Mouse (Mus musculus) cerebellum, postnatal 36 days (tissue): ENCODE results near the gene Tmem230.
"Not testable (repeated sequence)": the region's sequence is repeated elsewhere in the genome, so short reads cannot be mapped to it uniquely, and the experiment has no call there.

Experiments
- DNase-seq, 2 experiments: peaks; one replicate each; pipeline ENCODE4 v3.0.0; 2021 to 2022; ENCODE audit warnings: mixed read lengths in 2 of 2

Gene Tmem230

DNA sequence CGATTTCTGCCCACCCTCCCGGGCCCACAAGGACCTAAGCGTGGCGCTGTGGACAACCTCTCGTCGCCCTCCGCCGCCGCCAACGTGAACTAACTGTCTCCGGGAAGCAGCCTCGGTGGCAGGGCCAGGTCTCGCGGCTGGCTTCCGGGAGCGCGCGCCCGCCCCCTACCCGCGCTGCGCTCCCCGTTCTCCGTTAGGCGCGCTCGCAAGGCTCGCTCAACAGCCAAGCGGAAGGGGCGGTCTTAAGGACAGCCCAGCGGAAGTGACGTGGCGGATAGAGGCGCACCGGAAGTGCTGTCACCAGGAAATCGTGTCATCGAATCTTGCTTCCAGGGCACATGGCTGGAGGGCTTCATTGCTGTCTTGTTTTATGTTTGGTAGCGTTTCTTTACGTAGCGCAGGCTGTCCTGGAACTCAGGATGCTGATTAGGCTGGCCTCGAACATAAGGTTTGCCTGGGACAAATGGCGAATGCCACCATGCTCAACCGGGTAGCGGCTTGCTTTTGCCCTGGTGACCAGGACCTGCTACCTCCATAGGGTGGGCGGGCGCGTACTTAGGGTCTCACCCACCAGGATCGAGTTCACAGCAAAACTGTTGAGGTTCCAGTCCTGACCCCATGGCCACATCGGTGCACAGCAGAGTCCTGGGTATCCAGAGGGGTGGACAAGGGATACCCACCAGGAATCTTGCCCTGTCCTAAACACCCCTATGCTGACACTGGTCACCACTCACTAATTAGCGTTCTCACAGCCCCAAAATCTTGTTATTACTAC is at the start of gene Tmem230:
Gene Tmem230, minus strand, starts transcription at position 269 of the 775 bp plus-strand sequence.
- peak; percentile 91 to 93 for DNase-seq

- DNase-seq: no peak
These were observed 46.3 kb upstream of the Tmem230 start for GRCm38 (mm10) chr2:132293694-132294450.

- peak; percentile 45 to 64 for DNase-seq
These were observed 44.5 kb upstream of the Tmem230 start for GRCm38 (mm10) chr2:132292083-132292482.

DNA sequence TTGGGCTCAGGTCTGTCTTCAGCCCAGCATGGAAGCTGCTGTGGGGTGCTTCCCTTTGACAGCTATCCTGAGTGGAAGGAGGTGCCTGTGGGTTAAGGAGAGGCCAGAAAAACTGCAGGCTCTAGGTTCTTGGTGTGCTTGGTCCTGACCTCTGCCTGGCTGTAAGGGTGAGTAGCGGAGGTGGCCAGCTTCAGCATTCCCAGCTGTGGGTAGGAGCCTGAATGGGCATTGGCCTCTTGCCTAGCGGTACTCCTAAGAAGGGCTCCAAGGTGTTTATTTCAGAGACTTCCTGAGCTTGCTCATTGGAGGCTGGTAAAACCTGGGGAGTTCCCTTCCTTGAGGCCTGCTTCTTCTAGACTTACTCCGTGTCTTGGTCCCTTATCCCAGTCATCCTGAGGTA is 43.7 kb upstream of the Tmem230 start:
- DNase-seq: no peak

DNA sequence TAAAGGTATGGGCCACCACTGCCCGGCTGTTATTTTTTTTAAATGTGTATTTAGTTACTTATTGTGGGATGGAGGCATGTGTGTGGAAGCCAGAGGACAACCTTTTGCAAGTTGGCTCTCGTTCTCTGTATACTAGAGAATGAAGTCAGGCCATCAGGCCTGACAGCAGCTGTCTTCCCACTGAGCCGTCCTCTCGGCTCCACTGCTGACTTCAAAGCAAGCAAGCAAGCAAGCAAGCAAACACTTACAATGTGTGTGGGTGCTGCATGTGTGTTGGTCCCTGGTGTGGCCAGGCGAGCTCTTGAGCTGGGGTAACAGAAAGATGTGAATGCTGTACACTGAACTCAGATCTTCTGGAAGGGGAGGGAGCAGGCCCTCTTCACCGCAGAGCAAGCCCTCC is 43.2 kb upstream of the Tmem230 start:
- DNase-seq: no peak

- not testable (repeated sequence) for DNase-seq
These were observed 41.6 kb upstream of the Tmem230 start for GRCm38 (mm10) chr2:132289213-132289612.

DNA sequence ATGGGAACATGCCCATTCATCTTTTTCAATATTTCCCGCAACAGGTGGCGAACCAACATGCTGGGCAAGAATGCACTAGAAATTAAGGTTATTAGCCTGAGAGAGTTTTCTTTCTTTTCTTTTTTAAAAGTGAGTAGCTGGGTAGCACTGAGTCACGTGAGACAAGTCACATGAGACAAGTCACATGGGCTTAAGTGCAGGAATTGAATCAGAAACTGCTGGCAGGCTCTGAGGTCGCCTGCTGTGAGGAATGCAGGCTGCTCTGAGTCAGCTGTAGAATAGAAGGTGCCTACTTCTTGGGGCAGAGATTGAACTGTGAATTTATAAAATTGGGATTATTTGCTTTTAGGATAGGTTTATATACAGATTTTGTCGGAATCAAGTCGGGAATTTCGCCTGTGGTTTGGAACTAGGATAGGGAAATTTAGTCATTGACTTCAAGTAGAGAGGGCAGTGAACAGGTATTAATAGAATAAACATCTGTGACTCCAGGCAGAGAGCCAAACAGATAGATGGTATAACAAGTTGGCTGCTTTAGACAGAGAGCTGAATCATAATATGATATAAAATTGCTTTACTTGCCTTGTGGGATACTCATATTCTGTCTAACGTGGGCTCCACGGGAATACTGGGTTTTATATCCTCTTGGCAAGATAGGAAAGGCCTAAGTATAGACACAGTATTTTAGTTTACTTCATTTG is 38.9 kb upstream of the Tmem230 start:
- DNase-seq: peak; percentile 74 to 78

DNA sequence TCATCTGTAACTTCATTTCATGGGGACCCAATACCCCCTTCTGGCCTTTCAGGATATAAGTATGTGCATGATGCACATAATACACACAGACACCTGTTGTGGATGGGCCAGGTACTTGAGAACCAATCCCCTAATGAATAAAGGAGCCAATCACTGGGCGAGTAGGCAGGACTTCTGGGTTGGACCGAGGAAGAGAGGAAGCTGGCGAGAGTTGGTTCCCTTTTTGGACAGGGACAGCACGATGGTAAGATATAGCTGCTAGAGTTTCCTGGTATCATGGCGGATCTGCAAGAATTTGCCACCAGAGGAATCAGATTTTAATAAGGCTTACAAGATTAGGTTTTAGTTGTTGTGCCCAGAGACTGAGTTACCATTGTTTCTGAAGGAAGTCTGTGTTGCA is 38.1 kb upstream of the Tmem230 start:
- DNase-seq: not testable (repeated sequence)

- DNase-seq: no peak
These were observed 37.0 kb upstream of the Tmem230 start for GRCm38 (mm10) chr2:132284492-132285139.

DNA sequence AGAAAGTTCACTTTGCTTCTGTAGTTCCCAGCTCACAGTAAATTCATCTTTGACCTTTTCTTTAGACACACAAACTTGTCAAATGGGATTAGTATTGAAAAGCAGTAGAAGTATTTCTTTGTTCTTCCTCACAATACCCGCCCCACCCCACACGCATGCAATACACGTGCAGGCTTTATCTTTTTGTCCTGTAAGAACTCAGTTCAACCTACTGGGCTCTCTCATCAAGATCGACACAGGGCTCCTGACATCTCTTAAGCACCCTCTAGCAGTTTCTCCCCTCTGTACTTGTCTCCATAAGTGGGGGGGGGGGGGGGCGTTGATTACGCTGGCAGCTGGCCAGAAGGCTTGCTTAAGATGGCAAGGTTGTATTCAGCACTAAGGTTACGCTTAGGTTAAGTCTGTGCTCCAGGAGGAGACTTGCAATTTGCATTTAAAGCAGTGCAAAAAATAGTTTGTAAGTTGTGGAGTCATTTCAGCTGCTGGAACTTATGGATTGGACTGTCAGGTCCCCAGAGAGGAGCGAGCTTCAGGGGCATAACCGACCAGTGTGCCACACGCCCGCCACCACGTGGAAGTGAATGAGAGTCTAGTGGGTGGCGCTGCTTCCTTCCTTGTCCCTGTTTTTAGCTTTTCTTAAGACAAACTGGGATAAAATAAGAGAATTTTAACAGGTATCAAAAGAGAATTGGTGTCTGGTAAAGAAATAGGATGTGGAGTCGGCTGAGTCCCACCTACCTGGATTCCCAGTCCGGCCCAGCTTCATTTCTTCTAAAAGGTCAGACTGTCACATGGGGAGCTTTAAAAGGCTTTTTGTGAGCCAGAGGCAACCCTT is 35.8 kb upstream of the Tmem230 start:
- no peak for DNase-seq

DNA sequence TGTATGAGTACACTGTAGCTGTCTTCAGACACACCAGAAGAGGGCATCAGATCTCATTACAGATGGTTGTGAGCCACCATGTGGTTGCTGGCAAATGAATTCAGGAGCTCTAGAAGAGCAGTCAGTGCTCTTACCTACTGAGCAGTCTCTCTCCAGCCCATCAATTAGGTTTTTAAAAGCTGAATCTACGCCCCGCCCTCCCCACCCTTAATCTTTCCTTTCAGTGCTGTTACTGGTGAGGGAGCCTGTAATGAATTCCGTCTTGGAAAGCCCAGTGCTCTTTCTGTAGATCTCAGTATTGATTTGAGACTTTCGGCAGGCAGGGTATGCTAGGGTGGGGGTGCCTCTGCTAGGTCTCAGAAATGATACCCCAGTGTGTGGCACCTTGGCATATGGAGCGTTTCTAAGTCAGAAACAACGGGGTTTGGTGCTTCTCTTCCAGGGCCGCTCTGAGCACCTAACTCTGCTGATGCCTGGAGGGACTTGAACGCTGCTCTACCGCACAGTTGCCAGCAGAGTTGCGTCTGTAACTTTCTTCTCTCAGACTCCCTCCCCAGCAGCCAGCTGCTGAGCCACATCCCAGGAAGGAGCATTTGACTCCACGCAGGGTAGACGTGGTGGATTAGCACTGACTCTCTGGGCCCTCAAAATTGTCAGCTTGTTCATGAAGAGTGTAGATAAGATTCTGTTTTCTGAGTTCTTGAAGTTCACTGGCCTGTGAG is 35.0 kb upstream of the Tmem230 start:
- no peak for DNase-seq

GRCm38 (mm10) chr2:132281560-132282452 is 34.2 kb upstream of the Tmem230 start:
- no peak for DNase-seq

GRCm38 (mm10) chr2:132280518-132281120 is 33.0 kb upstream of the Tmem230 start:
- no peak for DNase-seq

DNA sequence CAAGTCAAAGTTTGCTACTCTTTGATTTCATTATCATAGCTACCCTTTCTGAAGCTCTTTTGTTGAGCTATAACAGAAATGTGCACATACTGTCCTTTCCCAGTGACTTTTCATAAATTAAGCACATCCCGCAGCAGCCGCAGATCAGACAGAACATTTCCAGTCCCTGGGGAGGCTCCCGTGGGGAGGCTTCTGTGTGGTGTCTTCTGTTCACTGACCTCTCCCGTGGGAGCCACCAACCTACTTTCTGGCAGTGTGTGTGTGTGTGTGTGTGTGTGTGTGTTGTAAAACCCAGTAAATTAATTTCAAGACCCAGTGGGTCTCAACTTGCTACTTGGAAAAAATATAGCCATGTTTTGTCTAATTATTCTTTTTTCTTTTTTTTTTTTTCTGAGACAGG is 32.4 kb upstream of the Tmem230 start:
- DNase-seq: no peak

DNA sequence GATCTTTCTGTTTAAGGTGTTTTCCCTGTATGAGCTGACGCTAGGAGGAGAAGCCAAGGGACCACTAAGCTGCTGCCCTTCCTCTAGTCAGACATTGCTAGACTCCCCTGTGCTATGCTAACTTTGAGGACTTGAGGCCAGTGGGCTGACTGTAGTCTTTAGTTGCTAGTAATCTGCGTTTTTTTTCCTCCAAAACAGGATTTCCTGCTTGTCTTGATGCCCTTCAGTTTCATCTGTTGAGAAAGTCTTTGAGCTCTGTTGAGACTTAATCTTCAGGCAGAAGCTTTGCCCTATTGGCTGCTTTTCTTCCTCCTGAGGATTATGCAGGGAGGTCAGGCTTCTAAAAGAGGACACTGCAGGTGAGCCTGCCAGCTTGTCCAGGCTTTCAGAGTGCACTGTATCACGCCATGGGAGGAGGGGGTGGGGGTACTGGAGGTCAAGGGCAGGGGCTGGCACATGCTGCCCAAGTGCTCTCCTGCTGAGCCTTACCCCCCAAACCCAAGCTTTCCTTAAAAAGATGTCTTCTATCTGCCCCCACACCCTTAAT is 31.8 kb upstream of the Tmem230 start:
- no peak for DNase-seq

DNA sequence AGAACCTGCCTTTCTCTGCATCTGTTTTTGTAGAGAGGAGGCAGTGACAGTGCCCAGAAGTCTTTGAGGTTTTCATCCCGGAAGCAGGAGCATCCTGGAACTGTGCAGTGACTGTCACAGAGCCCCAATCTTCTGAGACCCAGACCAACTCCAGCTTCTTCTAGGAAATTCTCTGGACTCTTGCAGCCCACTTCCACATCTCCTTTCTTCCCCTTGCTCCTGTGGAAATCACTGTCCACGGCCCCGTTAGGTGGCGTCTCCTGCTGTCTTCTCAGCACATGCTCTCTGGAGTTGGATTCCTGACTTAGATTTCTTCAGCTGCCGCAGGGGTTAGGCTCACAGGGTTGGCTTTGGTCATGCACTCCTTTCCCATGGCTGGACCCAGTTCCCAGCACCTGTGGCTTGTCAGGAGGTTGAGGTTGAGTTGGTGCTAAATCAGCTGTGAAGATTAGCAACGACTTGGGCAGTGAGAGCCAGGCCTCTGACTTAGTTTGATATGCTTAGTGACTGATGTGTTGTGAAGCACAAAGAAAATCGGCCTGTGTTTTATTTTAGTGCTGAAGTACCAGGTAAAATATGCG is 30.8 kb upstream of the Tmem230 start:
- DNase-seq: no peak

DNA sequence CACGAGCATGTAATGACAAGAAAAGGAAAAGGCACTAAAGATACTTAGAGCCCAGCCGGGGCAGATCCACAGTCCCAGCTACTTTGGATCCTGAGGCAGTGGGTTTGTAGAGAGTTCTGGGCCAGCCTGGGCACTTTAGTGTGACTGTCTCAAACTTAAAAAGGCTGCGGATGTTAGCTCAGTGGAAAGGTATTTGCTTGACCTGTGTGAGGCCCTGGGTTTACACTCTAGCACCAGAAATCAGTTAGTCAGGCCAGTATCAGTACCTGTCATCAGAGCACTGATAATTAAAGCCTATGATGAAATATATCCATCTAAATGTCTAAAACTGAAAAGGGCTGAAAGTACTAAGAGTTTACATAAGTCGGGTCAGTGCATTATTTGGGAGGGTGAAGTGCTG is 28.6 kb upstream of the Tmem230 start:
- DNase-seq: no peak

GRCm38 (mm10) chr2:132275527-132275926 is 27.9 kb upstream of the Tmem230 start:
- no peak for DNase-seq
